Mouse (Mus musculus) layer of hippocampus, adult 11-12 months (tissue): ENCODE measurements around the gene Mc3r.

Experiments
- DNase-seq: peaks from one replicate; pipeline ENCODE4 v3.0.0; 2022; ENCODE audit warnings: low spot score

The Mc3r gene

DNA sequence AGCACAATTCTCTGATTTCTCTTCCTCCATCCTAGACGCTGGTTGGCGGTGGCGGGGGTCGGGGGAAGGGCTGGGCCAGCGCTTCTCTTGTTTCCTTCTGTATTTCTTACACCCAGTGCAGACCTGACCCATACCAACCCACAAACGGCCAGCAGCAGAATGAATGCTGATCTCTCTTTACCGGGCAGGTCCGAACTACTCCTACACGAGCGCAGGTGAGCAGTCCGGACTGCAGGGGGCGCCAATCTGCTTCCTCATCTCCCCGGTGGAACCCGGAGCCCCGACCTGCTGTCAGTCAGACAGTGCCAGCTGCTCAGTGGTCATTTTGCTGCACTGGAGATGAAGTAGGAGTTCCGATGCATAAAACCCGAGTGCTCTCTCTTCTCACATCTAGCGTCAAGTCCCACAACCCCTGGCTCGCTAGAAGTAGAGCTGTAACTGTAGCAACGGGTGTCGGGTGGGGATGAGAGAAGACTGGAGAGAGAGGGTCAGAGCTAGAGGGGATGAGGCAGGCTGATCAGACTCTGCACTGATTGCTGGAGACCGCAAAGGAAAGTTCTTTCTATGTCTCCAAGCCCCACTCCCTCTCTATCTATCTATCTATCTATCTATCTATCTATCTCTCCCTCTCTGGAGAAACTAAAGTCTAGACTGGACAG lies at the start of gene Mc3r:
Gene Mc3r, plus strand, starts transcription at position 387 of the 659 bp plus-strand sequence.
- DNase-seq: peak; percentile 47

DNA sequence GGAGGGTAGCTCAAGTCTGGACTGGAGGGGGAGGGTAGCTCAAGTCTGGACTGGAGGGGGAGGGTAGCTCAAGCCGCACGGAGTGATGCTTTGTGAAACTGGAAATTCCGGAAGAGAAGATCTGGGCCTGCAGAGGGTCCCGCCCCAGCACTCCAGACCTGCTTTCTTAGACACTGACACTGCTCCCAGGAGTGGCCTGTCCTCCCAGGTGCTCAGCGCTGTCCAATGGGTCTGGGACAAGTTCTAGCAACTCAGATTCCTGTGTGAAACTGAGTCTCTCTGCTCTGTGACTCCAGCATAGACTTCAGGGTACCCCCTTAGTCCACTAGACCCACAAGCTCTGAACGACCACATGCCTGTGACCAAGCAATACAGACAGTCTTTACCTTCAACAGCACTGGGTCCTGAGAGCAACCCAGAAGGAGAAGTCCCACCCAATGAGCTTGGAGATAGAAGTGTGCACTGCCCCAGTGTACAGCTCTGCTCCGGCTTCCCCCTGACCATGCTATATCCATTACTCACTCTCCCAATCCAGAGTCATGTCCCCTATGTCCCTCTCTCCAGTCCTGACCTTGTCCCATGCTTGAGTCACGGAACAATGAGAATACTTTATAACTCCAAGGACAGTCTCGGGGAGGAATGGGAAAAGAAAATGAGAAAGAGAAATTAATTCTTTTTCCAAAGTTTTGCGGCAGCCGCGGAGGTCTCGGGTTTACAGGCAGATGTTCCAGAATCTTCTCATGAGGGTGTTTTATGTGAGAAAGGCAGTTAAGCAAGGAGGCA lies 46.1 kb upstream of the Mc3r start:
- no peak for DNase-seq

DNA sequence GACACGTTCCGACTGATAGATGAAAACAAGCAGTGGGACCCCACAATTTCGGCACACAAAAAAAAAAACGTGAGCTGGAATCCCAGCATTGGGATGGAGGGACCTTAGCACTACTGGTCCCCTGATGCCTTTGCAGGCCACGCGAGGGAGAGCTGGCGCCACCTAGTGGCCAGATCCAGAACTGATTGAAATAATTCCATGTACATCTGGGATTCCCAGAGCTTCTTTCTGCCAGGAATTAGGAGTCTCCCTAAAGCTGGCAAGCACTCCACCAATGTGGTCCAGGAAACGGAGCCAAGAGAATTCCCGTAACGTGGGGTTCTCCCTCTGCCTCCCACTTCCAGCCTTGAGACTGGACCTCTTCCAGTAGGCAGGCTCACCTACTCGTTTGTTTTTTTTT lies 41.3 kb upstream of the Mc3r start:
- peak; percentile 88 for DNase-seq

DNA sequence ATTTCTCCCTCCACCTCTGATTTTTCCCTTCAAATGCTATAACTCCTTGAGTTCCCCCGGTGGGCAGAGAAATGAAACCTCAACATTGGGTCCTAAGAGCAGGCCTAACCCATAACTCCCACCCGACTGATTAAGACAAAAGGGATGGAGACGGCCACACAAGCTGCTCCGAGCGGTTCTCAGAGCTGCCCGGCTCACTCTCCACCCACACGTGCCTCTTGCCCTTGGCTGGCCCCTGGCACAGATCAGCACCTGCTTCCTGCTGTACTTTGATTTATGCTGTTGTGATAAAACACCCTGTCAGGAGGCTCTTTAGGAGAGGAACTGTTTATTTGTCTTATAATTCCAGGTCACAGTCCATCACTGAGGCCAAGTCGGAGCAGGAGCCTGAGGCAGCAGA lies 34.8 kb upstream of the Mc3r start:
- DNase-seq: no peak

DNA sequence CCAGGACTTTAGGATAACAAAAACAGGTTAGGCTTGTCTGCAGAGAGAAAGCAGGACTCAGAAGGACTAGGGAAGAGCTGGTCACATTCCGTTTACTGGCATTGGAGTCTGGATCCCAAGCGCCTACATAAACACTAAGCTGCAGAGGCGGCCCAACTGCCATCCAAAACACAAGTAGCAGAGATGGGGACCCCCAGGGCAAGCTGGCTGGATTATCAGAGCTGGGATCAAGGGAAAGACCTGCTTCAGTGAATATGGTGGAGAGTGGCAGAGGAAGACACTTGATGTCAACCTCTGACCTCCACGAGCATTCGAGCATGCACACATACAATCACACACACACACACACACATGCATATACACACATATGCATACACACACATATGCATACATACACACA lies 34.0 kb upstream of the Mc3r start:
- no peak for DNase-seq

DNA sequence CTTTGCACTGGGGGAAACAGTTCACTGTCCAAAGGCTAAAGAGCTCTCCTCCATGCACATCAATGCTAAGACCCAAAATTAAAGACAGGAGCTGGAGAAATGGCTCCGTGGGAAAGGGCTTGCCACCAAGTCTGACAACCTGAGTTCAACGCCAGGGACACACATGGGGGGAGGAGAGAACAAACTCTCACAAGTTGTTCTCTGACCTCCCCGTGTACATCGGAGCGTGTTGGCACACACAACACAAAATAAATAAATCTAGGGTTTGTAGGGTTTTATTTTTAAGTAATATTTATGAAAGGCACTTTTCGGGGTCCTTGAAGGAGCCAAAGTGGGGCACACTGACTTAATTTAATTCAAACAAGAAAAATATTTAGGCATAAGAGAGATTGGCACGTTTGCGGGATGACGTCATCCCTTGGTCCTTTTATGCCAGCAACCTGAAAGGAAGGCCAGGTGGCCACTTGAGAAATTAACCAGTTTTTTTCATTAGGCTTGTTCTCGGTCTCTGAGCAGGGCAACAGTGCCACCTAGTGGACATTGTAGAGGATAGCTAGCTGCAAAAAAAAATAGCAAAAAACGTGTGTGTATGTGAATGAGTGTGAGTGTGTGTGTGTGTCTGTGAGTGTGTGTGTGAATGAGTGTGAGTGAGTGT lies 32.7 kb upstream of the Mc3r start:
- peak; percentile 23 for DNase-seq

DNA sequence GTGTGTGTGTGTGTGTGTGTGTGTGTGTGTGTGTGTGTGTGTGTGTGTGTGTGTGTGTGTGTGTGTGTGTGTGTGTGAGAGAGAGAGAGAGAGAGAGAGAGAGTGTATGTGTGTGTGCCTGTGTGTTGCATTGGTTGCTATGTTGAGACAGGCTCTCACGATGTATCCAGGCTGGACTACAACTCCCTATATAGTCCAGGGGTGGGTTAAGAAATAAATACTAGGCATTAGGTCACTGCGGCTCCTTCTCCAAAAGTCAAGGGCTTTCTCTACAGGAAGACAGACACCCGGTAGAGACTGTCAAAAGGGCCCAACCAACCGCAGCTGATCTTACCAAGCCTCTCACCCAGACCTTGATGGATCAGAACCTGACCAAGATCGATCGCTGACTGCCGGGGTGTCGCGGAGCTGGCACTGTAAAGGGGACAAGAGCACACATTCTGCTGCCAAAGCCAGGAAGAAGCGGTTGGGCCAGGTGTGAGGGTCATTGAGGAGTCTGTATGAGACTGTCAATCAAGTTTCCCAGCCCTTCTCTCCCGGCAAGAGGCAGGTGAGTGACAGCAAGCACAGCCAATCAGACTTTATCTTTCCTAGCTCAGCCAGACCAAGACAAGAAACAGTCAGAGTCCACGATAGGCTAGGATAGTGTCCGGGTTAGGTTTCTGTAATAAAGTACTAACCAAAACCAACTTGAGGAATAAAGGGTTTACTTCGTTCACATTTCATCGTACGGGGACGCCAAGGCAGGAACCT lies 32.0 kb upstream of the Mc3r start:
- no peak for DNase-seq

DNA sequence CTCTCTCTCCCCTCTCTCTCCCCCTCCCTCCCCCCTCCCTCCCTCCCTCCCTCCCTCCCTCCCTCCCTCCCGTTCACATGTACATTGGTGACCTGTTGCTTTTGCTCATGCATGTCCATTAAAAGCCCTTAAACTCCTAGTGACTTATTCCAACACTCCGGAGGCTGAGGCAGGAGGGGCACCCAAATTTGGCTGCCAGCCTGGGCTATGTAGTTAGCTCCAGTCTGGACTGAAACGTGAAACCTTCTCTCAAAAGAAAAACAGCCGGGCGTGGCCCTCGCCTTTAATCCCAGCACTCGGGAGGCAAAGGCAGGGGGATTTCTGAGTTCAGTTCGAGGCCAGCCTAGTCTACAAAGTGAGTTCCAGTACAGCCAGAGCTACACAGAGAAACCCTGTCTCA lies 30.4 kb upstream of the Mc3r start:
- DNase-seq: no peak

DNA sequence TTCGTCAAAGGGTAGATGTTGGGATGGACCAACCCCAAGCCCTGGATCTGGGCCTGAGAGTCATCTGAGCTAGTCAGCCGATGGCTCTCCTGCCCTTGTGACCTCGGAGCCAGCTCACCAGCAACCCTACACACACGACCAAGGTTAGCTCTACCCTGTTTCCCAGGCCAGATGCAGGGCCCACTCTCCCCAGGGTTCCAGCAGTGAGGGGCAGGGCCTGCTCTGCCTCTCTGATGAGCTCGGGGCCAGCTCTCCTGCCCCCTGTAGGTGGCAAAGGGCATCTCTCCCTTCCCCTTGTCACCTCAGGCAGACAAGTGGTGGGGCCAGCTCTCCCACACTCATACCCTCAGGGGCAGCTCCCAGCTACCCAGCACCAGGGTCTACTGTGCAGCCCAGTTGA lies 29.1 kb upstream of the Mc3r start:
- no peak for DNase-seq

DNA sequence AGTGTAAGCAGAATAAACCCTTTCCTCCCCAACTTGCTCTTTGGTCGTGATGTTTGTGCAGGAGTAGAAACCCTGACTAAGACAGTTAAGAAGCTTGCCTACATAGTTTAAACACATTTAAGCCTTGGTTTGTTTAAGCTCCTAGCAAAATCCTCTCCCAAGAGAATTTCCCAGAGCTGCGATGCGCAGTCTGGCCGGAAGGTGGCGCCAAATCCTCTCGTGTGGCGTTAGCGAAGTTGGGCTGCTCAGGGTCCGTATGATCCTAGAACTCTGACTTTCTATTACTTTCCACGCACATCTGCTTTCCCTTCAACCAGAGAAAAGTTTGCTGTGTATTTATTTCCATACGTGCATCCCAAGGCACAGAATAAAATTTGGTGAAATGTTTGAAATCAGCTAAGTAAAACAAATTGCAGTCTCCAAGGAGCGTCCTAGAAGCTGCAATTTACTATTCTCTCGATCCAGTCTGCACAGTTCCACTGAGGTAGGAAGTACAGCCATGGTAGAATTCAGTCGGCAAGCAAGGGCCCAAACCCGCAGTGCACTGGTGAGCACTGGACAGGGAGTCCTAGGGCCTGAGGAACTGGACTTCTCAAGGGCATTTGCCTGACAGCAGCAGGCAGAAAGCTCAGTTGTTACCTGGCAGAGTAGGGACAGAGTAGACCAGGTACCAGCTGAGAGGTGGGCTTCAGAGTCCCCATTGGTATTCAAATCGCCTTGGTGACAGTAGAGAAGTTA lies 26.5 kb upstream of the Mc3r start:
- peak; percentile 68 for DNase-seq

DNA sequence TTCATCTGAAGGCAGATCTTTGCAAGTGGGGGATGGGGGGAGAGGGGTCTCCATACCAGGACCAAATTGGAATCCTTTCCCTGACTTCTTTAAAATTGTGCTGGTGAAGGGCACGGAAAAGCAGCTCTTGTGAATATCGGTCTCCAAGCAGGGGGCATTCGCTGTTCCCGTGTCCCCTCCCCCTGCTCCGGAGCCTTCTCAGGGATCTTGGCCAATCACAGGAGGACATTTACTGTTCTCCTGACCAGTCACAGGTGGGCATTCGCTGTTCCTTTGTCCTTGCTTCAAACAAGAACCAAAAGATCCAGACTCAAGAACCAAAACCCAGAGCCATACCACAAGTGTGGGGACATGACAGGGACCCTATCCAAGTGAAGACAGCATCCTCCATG lies 25.9 kb upstream of the Mc3r start:
- peak; percentile 41 for DNase-seq

DNA sequence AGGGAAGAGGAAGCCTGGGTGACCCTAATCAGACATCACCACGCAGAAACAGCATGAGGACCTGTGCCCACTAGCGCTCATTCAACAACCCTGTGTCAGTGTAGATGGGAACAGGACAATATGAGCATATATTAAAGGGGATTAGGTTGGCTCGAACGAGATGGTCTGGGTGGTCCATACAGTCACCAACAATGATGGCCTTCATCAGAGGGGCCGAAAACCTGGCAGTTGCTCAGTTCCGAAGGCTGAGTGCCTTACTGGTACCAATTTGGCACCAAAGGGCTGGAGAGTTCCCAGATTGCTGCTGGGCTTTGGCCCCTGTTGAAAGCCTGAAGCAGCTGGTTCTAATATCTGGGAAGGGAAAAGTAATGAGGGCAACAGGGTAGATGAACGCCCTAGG lies 25.4 kb upstream of the Mc3r start:
- DNase-seq: peak; percentile 21

DNA sequence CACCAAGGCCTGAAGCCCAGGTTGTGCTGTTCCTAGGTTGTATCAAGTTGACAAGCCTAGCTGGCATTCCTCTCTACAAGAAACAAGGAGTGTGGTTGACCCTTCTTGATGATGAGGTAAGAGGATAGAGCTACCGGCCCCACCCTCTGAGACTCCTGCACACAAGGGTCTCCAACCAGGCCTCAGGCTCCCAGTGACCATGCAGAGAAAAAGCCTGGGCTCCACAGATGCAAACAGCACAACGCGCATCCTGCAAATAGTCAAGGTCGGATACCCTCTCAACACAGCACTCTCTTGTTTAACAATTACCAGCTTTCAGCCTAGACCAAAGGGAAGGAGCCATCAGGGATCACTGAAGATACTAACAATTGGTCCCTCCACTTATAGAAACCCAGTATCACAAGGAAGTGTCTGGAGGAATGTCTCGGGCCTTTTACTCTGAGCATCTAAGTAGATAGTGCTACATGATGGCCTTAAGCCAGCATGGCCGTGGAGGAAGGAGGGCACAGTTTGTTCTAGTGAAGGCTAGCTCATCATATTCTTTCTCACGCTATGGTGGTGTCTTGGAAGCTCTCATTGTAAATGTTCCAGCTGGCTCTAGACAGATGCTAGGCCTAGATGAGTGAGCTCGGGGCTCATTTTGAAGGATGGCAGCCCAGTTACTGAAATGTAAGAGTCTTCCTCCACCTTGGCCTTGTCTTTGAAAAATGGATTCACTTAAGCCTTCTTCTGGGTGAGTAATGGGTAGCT lies 24.7 kb upstream of the Mc3r start:
- no peak for DNase-seq

DNA sequence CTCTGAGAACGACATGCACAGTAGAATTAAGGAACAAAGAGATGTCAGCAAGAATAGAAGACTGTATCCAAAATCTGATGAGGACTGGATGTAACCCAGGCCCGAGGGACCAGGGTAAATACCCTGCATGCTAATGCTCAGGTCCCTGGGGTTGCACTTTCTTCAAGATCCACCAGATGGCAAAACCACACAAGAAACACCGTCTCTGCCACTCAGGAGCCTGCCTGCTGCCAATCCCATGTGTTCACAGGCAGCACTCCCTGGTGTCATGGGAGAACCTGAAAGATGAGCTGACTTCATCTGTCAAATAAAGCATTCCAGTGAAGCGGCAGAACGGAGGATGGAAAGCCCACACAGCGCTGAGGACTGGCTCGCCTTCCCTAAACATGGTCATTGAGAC lies 21.3 kb upstream of the Mc3r start:
- DNase-seq: peak; percentile 62

DNA sequence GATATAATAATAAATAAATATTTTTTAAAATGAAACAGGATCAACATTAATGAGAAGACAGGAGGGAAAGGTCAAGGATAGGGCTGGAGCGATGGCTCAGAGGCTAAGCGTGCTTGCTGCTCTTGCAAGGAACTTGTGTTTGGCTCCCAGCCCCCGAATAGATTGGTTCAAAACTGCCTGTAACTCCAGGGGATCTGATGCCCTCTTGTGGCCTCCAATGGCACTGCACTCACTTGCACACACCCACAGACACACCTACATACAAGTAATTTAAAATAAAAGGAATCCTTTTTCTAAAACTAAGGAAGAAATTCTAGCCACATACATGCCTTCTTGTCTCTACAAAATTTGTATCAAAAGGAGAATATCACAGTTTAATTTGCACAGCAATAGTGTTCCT lies 20.5 kb upstream of the Mc3r start:
- DNase-seq: no peak

DNA sequence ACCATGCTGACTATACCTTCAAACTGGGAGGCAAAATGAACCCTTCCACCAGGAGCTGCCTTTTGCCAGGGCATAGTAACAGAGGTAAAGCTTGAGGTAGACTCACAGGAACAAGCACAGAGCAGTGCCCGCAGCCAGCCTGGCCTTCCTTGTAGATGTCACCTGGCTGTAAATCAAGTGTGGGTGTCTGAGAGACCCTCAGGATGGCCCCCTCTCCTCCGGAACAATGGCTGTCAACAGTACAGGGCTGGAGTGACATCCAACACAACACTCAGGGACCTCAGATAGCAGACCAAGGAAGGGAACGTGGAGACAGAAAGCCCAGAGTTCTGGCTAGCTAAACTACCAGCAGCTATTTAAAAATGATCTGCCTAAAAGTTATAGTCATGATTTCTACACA lies 19.1 kb upstream of the Mc3r start:
- no peak for DNase-seq

DNA sequence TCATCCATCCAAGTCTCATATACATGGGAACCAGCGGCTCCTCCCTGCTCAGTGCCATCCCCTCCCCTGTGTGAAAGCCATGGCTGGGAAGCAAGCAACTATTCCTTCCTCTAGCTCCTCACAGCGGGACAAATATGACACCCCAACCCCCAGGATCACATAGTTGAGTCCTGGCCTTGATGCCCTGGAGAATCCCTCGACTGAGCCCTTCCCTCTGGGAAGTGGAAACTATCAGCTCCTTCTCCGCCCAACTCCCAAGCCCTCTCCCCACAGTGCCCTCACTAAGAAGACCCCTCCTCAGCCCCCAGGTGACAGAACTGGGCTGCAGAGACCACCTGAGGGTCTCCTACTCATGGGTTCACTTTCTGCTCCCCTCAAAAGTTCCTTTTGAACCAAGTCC lies 18.2 kb upstream of the Mc3r start:
- DNase-seq: no peak

DNA sequence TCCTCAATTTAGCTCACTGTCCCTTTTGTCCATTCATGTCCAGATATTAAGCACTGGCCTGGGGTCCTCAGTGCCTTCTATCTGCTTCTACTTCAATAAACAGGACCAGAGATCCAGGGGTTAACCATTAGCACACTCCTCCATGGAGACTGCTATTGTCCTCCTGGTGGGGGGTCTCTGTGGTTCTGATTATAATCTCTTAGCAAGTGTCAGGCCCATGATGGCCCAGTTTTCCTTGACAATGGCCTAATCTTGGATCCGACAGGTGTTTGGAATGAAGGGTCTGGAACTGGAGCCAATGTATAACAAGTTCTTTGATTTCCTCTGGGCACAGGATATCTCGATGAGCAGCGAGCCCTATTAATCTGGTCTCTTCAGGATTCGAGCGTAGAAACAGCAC lies 10.1 kb upstream of the Mc3r start:
- no peak for DNase-seq

DNA sequence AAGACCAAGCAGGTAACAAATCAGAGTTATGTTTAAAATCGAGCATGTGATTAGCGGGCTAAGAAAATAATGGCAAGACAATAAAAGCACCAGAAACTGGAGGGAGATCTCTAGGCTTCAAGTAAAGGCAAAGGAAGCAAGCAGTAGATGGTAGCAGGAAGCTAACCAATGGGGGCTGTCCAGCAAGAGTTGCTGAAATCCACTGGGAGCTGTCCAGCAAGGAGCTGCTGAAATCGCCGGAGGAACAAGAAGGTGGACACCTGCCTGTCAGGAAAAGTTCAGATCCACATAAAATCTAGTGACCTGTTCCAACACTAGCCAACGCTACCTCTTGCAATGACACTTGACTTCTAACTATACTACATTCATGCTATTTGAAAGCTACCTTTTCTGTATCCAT lies 7.3 kb upstream of the Mc3r start:
- DNase-seq: no peak

DNA sequence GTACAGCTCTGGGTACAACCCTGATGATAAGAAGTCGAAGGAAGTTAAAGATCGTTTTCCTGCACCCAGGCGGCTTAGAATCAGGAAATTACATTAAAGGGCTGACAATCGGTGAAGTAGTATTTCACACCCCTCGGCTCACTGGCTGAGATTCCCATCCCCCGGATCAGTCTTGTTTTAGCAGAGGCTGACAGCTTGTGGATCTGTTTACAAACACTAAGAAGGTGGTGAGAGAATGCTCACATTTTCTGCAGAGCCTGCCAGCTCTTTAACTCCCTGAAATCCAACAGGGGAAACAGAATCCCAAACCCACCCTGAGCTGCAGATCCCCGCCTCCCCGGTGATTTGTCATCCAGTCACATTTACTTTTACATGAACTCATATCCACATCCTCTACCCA lies 2.8 kb upstream of the Mc3r start:
- no peak for DNase-seq

DNA sequence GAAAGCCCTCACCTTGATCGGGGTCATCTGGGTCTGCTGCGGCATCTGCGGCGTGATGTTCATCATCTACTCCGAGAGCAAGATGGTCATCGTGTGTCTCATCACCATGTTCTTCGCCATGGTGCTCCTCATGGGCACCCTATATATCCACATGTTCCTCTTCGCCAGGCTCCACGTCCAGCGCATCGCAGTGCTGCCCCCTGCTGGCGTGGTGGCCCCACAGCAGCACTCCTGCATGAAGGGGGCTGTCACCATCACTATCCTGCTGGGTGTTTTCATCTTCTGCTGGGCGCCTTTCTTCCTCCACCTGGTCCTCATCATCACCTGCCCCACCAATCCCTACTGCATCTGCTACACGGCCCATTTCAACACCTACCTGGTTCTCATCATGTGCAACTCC lies 1.0 kb downstream of the Mc3r start:
- no peak for DNase-seq
